Mouse (Mus musculus): ENCODE measurements around the gene 1700030K09Rik. TPM values are rescaled to one million over a fixed set of nuclear protein-coding genes. Genes with fewer than 3 reads are reported as not detected.

The 1700030K09Rik gene
- 10 to 100 TPM in 2 of 4 experiments, 1 to 10 TPM in 2; 7.5 to 10.9 (median 9.4) TPM for total RNA-seq (2022)

GRCm38 (mm10) chr8:72443338-72443993 is at the start of gene 1700030K09Rik, which contains the start of gene Calr3:
TSS of gene 1700030K09Rik (plus strand) at chr8:72443880.
TSS of gene Calr3 (minus strand) at chr8:72443870.
- DNase-seq: peak; percentile 98

DNA sequence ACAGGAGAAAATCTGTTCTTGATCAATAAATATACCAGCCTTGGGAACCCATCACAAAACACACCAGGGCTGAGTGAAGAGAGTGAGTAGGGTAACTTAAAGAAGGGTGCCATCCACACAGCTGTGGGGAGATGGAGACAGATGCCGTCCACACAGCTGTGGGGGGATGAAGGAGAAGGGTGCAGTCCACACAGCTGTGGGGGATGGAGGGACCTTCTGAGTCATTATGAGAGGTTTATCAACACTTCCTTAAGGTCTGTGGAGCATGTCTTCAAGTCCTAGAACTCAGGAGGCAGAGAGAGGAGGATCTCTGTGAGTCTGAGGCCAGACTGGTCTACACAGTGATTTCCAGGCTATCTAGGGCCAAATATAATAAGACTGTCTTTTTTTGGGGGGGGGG is 42.3 kb upstream of the 1700030K09Rik start:
- DNase-seq: no peak

DNA sequence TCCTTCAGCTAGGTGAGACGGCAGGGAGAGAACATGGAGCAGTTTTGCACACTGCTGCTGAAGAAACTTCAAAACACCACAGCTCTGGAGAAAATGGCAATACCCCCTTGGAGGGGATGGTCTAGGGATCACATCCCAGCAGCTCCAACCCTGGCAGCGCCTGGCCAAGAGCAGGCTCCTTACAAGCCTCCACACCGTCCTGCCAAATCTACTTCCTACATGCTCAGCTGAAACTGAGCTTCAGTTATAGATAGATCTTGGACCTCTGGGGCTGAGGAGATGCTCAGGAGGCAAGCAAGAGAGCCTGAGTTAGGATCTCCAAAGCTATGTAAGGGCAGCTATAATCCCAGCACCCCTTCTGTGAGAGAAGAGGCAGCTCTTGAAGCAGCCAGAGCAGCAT is 40.7 kb upstream of the 1700030K09Rik start:
- no peak for DNase-seq

- DNase-seq: no peak
Observed at GRCm38 (mm10) chr8:72407878-72408277, 35.8 kb upstream of the 1700030K09Rik start.

- no peak for DNase-seq
Observed at GRCm38 (mm10) chr8:72409443-72409842, 34.2 kb upstream of the 1700030K09Rik start.

- DNase-seq: no peak
Observed at GRCm38 (mm10) chr8:72413839-72414238, 29.8 kb upstream of the 1700030K09Rik start.

- DNase-seq: no peak
Observed at GRCm38 (mm10) chr8:72415252-72415651, 28.4 kb upstream of the 1700030K09Rik start.

DNA sequence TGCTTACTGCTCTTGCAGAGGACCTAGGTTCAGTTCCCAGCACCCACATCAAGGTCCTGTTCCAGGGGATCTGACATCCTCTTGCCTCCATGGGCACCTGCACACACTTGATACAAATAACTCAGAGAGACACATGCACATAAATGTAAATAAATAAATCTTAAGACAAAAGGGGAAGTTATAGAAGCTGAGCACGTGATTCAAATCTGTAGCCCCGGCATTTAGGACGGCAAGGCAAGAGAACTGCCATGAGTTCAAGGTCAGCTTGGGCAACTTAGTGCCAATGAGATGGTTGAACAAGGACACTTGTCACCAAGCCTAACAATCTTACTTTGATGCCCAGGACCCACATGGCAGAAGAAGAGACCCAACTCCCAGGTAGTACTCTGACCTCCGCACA is 25.6 kb upstream of the 1700030K09Rik start:
- DNase-seq: no peak

DNA sequence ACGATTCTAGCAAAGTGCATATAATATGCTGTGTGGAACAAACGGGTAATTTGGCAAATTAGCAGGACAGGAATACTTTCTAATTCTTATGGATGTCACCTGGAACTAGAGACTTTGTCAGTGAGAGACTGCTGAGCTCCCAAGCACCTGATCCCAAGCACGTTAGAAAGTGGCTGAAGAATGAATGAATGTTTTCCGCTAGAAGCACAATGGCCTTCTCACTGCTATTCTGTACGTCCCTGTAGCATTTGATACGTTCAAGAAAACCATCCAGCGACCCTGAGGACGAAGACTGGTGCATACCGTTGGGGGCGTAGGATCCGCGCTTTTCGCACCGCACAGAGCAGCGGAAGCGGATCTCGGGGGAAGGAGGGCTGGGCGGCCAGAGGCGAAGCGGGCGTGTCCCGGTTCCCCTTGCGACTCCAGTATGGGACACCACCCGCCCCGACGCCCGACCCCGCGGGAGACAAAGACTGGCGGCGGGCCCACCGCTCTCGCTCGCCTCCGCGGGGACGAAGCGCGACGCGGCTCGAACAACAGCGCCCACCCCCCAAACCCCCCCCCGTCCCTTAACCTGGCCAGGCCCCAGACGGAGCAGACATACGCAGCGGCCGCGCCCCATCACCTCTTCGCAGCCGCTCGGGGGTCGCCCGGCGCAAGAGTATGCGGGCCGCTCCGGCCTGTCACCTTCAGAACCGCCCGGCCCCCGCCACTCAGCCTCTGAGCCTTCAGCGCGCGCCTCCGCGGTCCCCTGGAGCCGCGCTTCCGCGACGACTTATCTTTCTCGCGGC is 22.9 kb upstream of the 1700030K09Rik start:
- no peak for DNase-seq

DNA sequence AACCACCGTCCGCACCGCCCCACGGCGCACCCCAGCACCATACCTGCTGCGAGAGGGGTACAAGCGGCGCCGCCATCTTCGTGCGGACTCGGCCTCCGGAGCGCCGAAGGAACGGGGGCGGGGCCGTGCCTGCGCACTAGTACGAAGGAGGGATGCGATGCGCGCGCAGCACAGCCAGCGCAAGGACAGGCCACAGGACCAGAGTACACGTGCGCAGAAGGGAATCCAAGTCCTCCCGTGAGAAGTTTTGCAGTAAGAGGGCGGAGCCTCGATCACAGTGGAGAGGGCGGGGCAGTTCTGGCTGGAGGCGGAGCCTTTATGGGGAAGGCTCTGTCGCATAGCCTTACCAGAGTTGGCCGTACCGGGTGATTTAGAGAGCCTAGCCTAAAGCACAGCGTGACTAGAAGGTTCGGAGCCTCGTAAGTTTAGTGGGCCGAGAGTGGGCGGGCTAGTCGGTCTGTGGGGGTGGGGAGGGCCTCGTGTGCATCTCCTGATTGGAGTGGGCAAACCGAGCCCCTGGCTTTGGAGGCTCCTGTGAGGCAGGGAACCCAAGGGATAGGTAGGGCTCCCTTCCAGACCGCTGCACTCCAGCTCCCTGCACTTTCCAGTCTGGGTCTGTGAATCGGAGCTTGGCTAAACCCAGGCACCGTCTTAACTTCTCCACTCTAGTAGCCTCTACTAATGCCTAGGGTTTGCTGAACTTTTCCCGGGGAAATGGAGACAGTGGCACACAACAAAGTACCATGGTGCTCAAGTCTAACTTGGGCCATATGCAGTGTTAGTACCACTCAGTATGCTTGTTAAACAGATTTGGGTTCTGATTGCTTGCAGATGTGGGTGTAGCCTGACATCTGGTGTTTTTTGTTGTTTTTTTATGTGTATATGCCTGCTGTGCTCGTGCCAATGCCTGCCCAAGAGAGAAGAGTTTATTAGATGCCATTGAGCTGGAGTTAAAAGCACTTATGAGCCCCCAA is 22.0 kb upstream of the 1700030K09Rik start, which contains the start of gene Eps15l1:
Gene Eps15l1 (minus strand): TSS at position 99 of the 974 bp plus-strand sequence.
- peak; percentile 99 for DNase-seq

- DNase-seq: no peak
Observed at GRCm38 (mm10) chr8:72422926-72423325, 20.8 kb upstream of the 1700030K09Rik start.

DNA sequence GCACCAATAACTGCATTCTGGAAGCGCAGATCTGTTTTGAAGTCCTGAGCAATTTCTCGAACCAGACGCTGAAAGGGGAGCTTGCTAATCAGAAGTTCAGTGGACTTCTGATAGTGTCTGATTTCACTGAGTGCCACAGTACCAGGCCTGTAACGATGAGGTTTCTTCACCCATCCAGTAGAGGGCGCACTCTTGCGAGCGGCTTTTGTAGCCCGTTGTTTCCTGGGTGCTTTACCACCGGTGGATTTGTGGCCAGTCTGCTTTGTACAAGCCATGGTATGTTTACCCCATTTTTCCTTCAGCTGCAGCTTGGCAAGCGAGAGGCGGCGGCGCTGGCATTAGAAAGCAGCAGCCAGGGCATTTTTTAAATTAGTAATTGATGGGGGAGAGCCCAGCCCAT is 14.0 kb upstream of the 1700030K09Rik start:
- DNase-seq: no peak

DNA sequence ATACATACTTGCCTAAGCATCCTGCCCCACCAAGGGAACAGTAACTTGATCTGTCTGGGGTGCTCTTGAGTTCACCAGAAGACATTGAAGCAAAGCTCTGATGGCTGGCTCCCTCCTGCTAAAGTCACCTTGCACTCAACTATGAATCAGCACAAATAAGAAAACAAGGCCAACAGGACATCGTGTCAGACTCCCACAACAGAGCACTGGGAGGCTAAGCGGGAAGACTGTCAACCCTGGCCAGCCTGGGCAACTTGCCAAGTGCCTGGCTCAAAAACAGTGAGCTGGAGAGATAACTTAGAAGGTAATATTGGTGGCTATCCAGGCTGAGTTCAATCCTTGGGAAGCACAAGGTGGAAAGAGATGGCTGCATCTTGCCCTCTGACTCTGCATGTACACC is 8.7 kb upstream of the 1700030K09Rik start:
- peak; percentile 87 for DNase-seq

- DNase-seq: no peak
Observed at GRCm38 (mm10) chr8:72438248-72439015, 5.2 kb upstream of the 1700030K09Rik start.

DNA sequence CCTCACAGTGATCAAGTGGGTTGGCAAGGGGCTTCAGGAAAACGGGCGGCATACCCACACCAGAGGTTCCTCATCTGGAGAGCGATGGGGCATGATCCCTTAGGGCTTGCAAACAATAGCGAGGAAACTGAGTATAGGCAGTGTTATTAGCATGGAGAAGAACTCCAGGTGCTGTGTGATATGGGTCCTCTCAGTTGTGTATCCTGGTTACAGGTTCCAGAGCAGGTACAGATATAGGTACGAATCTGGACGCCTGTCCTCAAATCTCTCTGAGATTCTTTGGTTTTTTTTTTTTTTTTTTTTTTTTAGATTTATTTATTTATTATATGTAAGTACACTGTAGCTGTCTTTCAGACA is 292 bp downstream of the 1700030K09Rik start:
- no peak for DNase-seq

GRCm38 (mm10) chr8:72445071-72445470 is 1.4 kb downstream of the 1700030K09Rik start:
- no peak for DNase-seq

DNA sequence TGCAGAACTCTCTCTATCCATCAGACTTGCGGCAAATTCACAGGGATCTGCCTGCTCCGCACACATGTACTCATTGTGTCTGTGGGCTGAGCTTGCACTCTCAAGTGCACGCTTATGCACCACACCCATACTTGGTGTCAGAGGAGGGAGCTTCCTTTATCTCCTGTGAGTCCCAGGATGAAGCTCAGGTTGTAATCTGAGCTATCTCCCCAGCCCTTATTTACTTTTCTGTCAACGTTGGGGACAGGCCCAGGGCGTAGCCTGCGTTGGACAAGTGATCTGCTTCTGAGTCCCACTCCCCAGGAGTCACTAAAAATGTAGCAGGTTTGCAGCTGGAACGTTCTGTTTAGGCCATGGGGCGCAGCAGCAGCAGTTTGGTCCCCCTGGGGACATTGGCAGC is 7.8 kb downstream of the 1700030K09Rik start:
- DNase-seq: no peak

DNA sequence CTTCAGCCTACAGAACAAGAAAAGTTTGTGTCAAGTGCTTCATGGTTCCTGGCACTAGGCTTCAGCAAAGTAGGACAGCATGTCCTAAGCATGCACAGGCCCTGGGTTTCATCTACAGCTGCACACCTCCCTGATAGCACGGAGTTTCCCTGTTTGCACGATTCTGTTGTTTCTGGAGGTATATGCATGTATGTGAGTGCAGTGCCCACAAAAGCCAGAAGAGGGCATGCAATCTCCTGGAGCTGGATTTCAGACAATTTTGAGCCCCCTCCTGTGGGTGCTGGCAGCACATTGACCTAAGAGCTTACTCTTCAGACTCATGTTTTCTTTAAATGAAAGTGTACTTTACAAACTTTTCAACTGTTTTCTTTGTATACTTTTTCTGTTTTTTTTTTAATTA is 10.2 kb downstream of the 1700030K09Rik start:
- DNase-seq: no peak

DNA sequence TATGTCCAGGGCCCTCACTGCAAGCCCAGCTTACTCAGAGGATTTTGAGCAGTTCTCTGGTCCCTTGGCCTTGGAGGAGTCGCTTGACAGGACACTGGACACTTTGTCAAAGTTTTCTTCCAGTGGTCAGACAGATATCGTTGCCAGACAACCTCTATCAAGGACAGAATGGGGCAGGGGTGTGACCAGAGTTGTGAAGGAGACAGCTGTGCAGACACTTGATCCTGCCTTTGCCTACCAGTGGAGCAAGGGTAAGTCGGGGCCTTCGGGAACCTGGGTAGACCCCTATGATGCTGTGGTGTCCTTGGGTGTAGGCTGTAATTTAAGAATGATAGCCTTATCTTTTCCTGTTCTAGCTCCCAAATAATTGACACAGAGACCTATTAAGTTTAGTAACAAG is 11.6 kb downstream of the 1700030K09Rik start:
- no peak for DNase-seq

GRCm38 (mm10) chr8:72457806-72458205 is 14.1 kb downstream of the 1700030K09Rik start:
- no peak for DNase-seq

DNA sequence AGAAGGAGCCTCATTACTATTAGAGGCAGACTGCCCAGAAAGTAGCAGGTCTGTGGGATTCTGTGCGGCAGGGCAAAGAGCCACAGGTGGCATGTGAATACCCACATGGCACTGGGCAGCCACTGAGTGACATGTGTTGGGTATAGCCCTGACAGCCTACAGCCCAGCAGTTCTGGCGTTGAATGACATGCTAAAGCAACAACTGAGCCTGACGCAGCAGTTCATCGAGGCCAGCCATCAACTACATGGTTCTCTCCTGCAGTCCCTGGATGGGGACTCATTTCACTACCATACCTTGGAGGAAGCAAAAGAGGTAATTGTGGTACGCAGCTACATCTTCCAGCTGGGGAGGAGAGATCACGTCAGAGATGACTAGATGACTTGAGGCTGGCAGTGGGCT is 14.8 kb downstream of the 1700030K09Rik start:
- DNase-seq: no peak

Data from adrenal gland, adult 8-10 months (tissue).